Mouse (Mus musculus): ENCODE measurements around the gene Celf2. TPM values are rescaled to one million over a fixed set of nuclear protein-coding genes. Genes with fewer than 3 reads are reported as not detected.

The Celf2 gene
- polyA plus RNA-seq, 1 experiment from 2014 or later: 51.0 TPM

- H3K4me1 ChIP-seq (ENCODE audit: control insufficient read depth, insufficient read depth, low read length): no peaks in the 10 kb centered on the region
- no peak overlapping the region for H3K4me2 ChIP-seq
- 84% methylated on average over 4 of the region's 4 CpGs for WGBS (ENCODE audit: insufficient replicate concordance)
- no peaks in the 10 kb centered on the region for H3K27me3 ChIP-seq (ENCODE audit: control insufficient read depth, insufficient read depth, low read length)
- no peak overlapping the region for H3K27ac ChIP-seq (ENCODE audit: low read depth, low read length)
- no peak overlapping the region for H3K9ac ChIP-seq (ENCODE audit: low read depth, low read length)
- H3K4me3 ChIP-seq (ENCODE audit: low read depth, low read length): no peak overlapping the region
- no peaks in the 10 kb centered on the region for H3K9me3 ChIP-seq (replicated peaks; ENCODE audit: control insufficient read depth, low read length)
- H3K36me3 ChIP-seq (ENCODE audit: control insufficient read depth, insufficient read depth, low read length): no peaks in the 10 kb centered on the region
- no peak for ATAC-seq (replicated peaks; ENCODE audit: insufficient number of reproducible peaks, low FRiP score, low TSS enrichment)
These were observed 862.3 kb downstream of the Celf2 start for GRCm38 (mm10) chr2:6647028-6647427.

GRCm38 (mm10) chr2:6646325-6646724 lies 863.0 kb downstream of the Celf2 start:
- 80% methylated on average over 3 of the region's 3 CpGs for WGBS (ENCODE audit: insufficient replicate concordance)
- Histone ChIP-seq H3K4me2 (no peak overlapping the region), H3K4me3 (ENCODE audit: low read depth, low read length) (no peak overlapping the region), H3K27ac (ENCODE audit: low read depth, low read length) (no peak overlapping the region), H3K36me3 (ENCODE audit: control insufficient read depth, insufficient read depth, low read length) (no peaks in the 10 kb centered on the region), H3K4me1 (ENCODE audit: control insufficient read depth, insufficient read depth, low read length) (no peaks in the 10 kb centered on the region), H3K9me3 (replicated peaks; ENCODE audit: control insufficient read depth, low read length) (no peaks in the 10 kb centered on the region), H3K27me3 (ENCODE audit: control insufficient read depth, insufficient read depth, low read length) (no peaks in the 10 kb centered on the region), H3K9ac (ENCODE audit: low read depth, low read length) (no peak overlapping the region)
- no peak for ATAC-seq (replicated peaks; ENCODE audit: insufficient number of reproducible peaks, low FRiP score, low TSS enrichment)

DNA sequence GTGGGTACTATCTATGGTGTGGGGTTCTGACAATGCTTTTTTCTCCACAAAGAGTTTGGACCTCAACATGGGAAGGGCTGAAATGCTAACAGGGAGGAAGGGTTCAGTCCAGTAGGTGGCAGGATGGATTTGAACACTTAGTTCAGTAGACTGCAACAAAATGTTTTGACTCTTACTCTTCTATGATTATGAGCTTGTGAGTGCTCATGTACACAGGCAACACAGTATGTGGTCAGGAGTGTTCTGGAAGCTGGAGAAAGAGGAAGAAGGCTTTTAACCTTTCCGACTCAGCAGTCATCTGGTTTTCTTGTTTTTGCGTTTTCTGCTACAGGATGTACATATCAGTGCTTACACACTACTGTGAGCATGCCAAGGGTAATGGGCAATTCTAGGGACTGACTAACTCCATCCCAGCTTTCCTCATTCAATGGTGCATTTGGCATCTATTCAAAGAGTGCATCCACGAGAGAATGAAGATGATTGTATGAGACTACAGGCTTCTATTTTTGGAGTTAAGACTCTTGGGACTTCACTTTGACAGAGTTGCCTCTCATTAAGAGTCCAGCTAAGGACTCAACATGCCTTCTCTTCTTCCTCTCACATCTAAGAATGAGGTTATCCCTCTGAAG lies 867.0 kb downstream of the Celf2 start:
- no peaks in the 10 kb centered on the region for H3K4me1 ChIP-seq (ENCODE audit: control insufficient read depth, insufficient read depth, low read length)
- no peak overlapping the region for H3K4me2 ChIP-seq
- no peaks in the 10 kb centered on the region for H3K27me3 ChIP-seq (ENCODE audit: control insufficient read depth, insufficient read depth, low read length)
- H3K9ac ChIP-seq (ENCODE audit: low read depth, low read length): no peak overlapping the region
- ATAC-seq (replicated peaks; ENCODE audit: insufficient number of reproducible peaks, low FRiP score, low TSS enrichment): no peak
- WGBS (ENCODE audit: insufficient replicate concordance): 67% methylated on average over 3 of the region's 3 CpGs
- no peaks in the 10 kb centered on the region for H3K36me3 ChIP-seq (ENCODE audit: control insufficient read depth, insufficient read depth, low read length)
- H3K27ac ChIP-seq (ENCODE audit: low read depth, low read length): no peak overlapping the region
- no peaks in the 10 kb centered on the region for H3K9me3 ChIP-seq (replicated peaks; ENCODE audit: control insufficient read depth, low read length)
- no peak overlapping the region for H3K4me3 ChIP-seq (ENCODE audit: low read depth, low read length)

- Histone ChIP-seq H3K4me3 (ENCODE audit: low read depth, low read length) (no peak overlapping the region), H3K27me3 (ENCODE audit: control insufficient read depth, insufficient read depth, low read length) (no peaks in the 10 kb centered on the region), H3K4me2 (no peak overlapping the region), H3K9me3 (replicated peaks; ENCODE audit: control insufficient read depth, low read length) (no peaks in the 10 kb centered on the region), H3K9ac (ENCODE audit: low read depth, low read length) (no peak overlapping the region), H3K4me1 (ENCODE audit: control insufficient read depth, insufficient read depth, low read length) (no peaks in the 10 kb centered on the region), H3K27ac (ENCODE audit: low read depth, low read length) (no peak overlapping the region), H3K36me3 (ENCODE audit: control insufficient read depth, insufficient read depth, low read length) (no peaks in the 10 kb centered on the region)
- ATAC-seq (replicated peaks; ENCODE audit: insufficient number of reproducible peaks, low FRiP score, low TSS enrichment): no peak
- 72% methylated on average over 6 of the region's 6 CpGs for WGBS (ENCODE audit: insufficient replicate concordance)
These were observed 870.0 kb downstream of the Celf2 start for GRCm38 (mm10) chr2:6639370-6639769.

- Histone ChIP-seq H3K27me3 (ENCODE audit: control insufficient read depth, insufficient read depth, low read length) (no peaks in the 10 kb centered on the region), H3K9me3 (replicated peaks; ENCODE audit: control insufficient read depth, low read length) (no peaks in the 10 kb centered on the region), H3K27ac (ENCODE audit: low read depth, low read length) (no peak overlapping the region), H3K4me3 (ENCODE audit: low read depth, low read length) (no peak overlapping the region), H3K36me3 (ENCODE audit: control insufficient read depth, insufficient read depth, low read length) (no peaks in the 10 kb centered on the region), H3K9ac (ENCODE audit: low read depth, low read length) (no peak overlapping the region), H3K4me2 (no peak overlapping the region), H3K4me1 (ENCODE audit: control insufficient read depth, insufficient read depth, low read length) (no peaks in the 10 kb centered on the region)
- 73% methylated on average over 2 of the region's 2 CpGs for WGBS (ENCODE audit: insufficient replicate concordance)
- no peak for ATAC-seq (replicated peaks; ENCODE audit: insufficient number of reproducible peaks, low FRiP score, low TSS enrichment)
These were observed 872.2 kb downstream of the Celf2 start for GRCm38 (mm10) chr2:6637147-6637546.

DNA sequence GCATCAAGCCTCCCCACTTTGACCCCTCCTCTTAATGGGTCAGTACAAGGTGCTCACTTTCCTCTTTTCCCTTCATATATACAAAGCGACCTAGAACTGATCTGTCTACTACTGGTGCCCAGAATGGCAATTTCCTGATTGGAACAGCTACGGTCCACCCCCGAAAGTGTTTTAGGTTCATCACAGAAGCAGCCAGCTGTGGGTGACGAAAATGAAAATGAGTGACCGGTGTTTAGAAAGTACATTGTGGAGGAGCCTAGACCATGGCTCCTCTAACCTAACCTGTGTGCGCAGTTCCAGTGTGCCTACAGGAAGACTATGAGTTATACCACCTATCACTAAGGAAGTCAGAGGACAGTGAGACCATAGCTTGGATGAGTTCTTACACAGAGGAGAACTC lies 874.5 kb downstream of the Celf2 start:
- no peaks in the 10 kb centered on the region for H3K36me3 ChIP-seq (ENCODE audit: control insufficient read depth, insufficient read depth, low read length)
- ATAC-seq (replicated peaks; ENCODE audit: insufficient number of reproducible peaks, low FRiP score, low TSS enrichment): no peak
- no peaks in the 10 kb centered on the region for H3K9me3 ChIP-seq (replicated peaks; ENCODE audit: control insufficient read depth, low read length)
- WGBS (ENCODE audit: insufficient replicate concordance): 92% methylated on average over 6 of the region's 6 CpGs
- H3K4me3 ChIP-seq (ENCODE audit: low read depth, low read length): no peak overlapping the region
- no peak overlapping the region for H3K4me2 ChIP-seq
- no peak overlapping the region for H3K27ac ChIP-seq (ENCODE audit: low read depth, low read length)
- no peaks in the 10 kb centered on the region for H3K4me1 ChIP-seq (ENCODE audit: control insufficient read depth, insufficient read depth, low read length)
- no peak overlapping the region for H3K9ac ChIP-seq (ENCODE audit: low read depth, low read length)
- no peaks in the 10 kb centered on the region for H3K27me3 ChIP-seq (ENCODE audit: control insufficient read depth, insufficient read depth, low read length)

GRCm38 (mm10) chr2:6633115-6633514 lies 876.2 kb downstream of the Celf2 start:
- ATAC-seq (replicated peaks; ENCODE audit: insufficient number of reproducible peaks, low FRiP score, low TSS enrichment): no peak
- H3K4me2 ChIP-seq: no peak overlapping the region
- WGBS (ENCODE audit: insufficient replicate concordance): 84% methylated on average over 1 of the region's 1 CpGs
- no peak overlapping the region for H3K4me3 ChIP-seq (ENCODE audit: low read depth, low read length)
- no peaks in the 10 kb centered on the region for H3K27me3 ChIP-seq (ENCODE audit: control insufficient read depth, insufficient read depth, low read length)
- no peaks in the 10 kb centered on the region for H3K9me3 ChIP-seq (replicated peaks; ENCODE audit: control insufficient read depth, low read length)
- no peak overlapping the region for H3K9ac ChIP-seq (ENCODE audit: low read depth, low read length)
- H3K4me1 ChIP-seq (ENCODE audit: control insufficient read depth, insufficient read depth, low read length): no peaks in the 10 kb centered on the region
- H3K27ac ChIP-seq (ENCODE audit: low read depth, low read length): no peak overlapping the region
- H3K36me3 ChIP-seq (ENCODE audit: control insufficient read depth, insufficient read depth, low read length): no peaks in the 10 kb centered on the region

DNA sequence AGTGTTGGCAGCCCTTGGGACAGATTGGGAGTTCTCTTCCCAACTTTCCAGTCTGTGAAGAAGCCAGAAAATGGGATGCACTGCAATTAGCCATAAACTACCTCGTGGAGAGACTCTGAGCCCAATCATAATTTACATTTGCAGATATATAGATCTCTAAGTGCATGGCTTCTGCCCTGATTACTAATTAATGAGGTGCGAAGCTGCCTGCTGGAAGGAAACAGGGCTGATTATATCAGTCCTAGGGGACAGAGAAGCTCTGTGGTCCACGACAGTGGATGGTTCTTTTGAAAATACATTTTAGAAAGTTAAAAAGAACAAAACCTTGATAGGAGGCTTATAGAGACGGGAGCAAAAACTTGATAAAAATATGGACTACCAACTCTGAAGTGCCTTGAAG lies 885.6 kb downstream of the Celf2 start:
- Histone ChIP-seq H3K4me1 (ENCODE audit: control insufficient read depth, insufficient read depth, low read length) (no peaks in the 10 kb centered on the region), H3K9me3 (replicated peaks; ENCODE audit: control insufficient read depth, low read length) (no peaks in the 10 kb centered on the region), H3K27me3 (ENCODE audit: control insufficient read depth, insufficient read depth, low read length) (no peaks in the 10 kb centered on the region), H3K27ac (ENCODE audit: low read depth, low read length) (no peak overlapping the region), H3K36me3 (ENCODE audit: control insufficient read depth, insufficient read depth, low read length) (no peaks in the 10 kb centered on the region), H3K9ac (ENCODE audit: low read depth, low read length) (no peak overlapping the region), H3K4me3 (ENCODE audit: low read depth, low read length) (no peak overlapping the region), H3K4me2 (no peak overlapping the region)
- WGBS (ENCODE audit: insufficient replicate concordance): 59% methylated on average over 4 of the region's 4 CpGs
- no peak for ATAC-seq (replicated peaks; ENCODE audit: insufficient number of reproducible peaks, low FRiP score, low TSS enrichment)

DNA sequence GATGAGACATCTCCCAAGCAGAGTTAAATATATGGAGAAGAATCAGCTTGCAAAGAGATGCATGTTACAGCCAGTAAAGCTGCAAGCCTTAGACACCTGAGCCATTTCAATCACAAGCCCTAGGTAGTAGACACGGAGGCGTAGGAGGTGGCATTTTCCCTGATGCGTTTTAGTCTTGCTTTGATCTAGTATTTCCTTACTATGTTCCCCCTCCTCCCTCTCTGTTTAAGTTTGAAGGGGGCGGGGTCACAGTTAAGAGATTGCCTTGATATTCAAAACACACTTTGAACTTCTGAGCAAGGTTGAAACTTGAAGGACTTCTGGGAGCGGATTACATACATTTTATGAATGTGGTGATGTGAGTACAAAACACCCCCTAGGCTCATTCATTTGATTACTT lies 887.3 kb downstream of the Celf2 start:
- H3K27ac ChIP-seq (ENCODE audit: low read depth, low read length): no peak overlapping the region
- no peaks in the 10 kb centered on the region for H3K9me3 ChIP-seq (replicated peaks; ENCODE audit: control insufficient read depth, low read length)
- H3K4me1 ChIP-seq (ENCODE audit: control insufficient read depth, insufficient read depth, low read length): no peaks in the 10 kb centered on the region
- no peak overlapping the region for H3K4me2 ChIP-seq
- no peak overlapping the region for H3K4me3 ChIP-seq (ENCODE audit: low read depth, low read length)
- H3K27me3 ChIP-seq (ENCODE audit: control insufficient read depth, insufficient read depth, low read length): no peaks in the 10 kb centered on the region
- H3K36me3 ChIP-seq (ENCODE audit: control insufficient read depth, insufficient read depth, low read length): no peaks in the 10 kb centered on the region
- ATAC-seq (replicated peaks; ENCODE audit: insufficient number of reproducible peaks, low FRiP score, low TSS enrichment): no peak
- no peak overlapping the region for H3K9ac ChIP-seq (ENCODE audit: low read depth, low read length)
- 84% methylated on average over 5 of the region's 5 CpGs for WGBS (ENCODE audit: insufficient replicate concordance)
